Mouse (Mus musculus) spleen, postnatal 14 days (tissue): ENCODE data around the gene Cmtr1.

Source experiments
- DNase-seq, 2 experiments: peaks; one replicate each; pipeline ENCODE4 v3.0.0; 2021 to 2022; ENCODE audit warnings: low spot score in 2 of 2

The Cmtr1 gene

DNA sequence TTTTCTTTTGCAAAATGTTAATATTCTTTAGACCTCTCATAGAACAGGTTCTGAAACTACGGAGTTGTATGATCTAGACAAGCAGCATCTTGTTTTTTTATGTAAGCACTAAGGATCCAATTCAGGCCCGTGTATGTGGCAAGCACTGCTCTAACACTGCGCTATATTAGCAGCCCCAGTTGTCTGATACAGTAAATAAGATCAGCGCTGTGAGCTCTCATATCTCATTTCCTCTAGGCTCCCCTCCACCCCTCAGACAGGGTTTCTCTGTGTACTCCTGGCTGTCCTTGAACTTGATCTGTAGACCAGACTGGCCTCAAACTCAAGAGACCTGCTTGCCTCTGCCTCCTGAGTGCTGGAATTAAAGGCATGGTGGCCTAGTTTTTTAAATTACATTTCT lies 8.6 kb downstream of the Cmtr1 start:
- DNase-seq, result no peak

DNA sequence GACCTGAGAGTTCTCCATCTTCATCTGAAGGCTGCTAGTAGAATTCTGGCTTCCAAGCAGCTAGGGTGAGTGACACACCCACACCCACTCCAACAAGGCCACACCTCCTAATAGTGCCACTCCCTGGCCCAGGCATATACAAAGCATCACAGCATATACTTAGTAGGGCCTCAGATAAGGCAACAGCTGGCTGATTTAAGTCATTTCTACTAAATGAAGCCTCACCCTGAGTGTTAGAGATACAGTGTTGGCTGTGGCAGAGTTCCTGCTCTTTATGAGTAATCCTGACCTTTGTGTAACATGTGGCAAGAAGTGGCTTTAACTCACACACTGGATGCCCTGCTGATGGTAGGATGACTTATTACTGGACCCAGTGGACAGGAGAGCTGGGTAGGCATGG lies 9.5 kb downstream of the Cmtr1 start:
- no peak for DNase-seq

DNA sequence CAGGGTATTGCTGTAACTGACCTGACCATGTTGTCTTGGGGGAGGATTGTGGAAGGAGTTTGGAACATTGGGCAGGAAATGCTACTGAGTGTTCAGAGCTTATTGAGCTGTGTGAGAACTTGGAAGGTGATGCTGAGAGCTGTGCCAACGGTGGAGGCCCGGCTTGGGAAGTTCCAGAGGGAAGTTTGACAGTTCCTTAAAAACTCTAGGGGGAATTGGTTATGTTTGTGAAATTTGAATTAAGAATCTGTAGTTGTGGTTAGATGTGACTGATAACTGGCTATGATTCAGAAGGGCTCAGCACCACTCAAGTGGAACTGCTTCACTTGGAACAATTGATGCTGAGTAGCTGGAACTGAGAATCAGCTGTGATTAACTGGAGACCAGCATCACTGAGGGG lies 10.6 kb downstream of the Cmtr1 start:
- no peak for DNase-seq

- DNase-seq, result no peak
These were observed 12.9 kb downstream of the Cmtr1 start for GRCm38 (mm10) chr17:29673325-29673724.

GRCm38 (mm10) chr17:29678526-29678925 lies 18.1 kb downstream of the Cmtr1 start:
- no peak for DNase-seq

- DNase-seq, result no peak
These were observed 18.8 kb downstream of the Cmtr1 start for GRCm38 (mm10) chr17:29679038-29679767.

- no peak for DNase-seq
These were observed 19.8 kb downstream of the Cmtr1 start for GRCm38 (mm10) chr17:29680174-29680573.

DNA sequence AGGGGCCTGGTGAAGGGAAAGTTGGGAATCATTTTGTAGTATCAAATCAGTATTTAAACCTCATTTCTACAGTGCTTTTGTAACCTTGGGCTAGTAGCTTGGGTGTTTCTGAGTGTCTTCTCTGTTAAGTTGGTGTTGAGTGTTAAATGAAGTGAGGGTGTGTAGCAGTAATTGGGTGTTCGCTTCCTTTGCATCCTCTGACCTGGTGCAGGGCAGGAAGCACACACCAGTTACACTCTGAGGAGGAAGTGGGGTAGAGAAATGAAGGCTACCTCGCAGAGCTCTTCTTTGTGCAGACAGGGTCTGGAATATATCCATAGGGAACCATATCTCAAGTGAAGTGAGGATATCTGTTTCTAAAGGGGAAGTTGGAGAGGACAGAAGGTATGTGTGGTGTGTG lies 20.5 kb downstream of the Cmtr1 start:
- no peak for DNase-seq

DNA sequence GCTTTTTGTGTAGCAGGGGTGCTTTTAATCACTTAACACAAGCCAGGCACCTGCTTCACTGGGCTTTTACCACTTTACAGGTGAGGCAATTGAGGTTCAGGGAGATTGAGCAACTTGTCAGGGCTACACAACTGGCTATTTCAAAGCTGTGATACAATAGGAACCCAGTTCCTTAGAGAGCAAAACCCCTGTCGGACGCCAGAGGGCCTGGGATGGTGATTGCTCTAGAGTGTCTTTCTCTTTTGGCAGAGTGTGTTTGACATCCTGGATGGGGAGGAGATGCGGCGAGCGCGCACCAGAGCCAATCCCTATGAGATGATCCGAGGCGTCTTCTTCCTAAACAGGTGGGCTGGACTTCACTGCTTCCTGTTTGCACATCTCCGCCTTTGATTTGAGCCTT lies 21.3 kb downstream of the Cmtr1 start:
- DNase-seq, result no peak

DNA sequence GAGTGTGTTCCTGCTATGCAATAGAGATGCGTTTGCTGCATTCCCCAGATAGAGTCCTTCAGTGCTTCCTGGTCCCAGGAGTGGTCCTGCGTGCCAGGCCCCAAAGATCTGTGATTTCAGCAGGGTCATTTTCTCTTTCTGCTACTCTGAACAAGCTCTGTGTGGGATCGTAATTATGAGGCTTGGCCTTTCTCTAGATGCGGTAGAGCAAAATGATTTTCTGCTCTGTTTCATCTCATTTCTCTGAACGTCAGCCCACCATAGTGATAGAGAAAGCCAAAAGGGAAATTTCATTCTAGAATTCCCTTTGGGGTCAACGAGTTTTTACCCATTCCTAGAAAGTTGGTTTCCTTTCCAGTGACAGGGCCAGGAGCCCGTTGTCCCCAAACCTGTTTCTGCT lies 21.9 kb downstream of the Cmtr1 start:
- DNase-seq, result no peak

DNA sequence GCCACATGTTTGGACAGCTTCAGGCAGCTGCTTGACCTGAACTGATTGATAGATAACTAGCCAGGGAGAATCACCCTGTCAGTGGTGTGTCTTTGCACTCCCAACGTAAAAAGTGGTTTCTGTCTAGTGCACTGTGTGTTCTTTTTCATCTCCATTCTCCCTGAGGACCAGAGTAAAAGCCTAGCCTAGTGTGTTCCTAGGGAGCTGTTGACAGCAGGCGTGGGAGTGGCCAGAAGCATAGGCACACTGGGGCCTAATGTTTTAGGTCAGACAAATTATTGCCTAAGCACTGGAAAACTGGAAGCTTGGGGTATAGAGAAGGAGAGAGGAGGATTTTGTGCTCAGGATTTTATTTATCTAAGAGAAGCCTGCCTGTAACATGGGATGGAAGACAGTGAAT lies 22.7 kb downstream of the Cmtr1 start:
- DNase-seq, result no peak

- DNase-seq, result no peak
These were observed 23.9 kb downstream of the Cmtr1 start for GRCm38 (mm10) chr17:29684275-29684674.

- DNase-seq, result no peak
These were observed 26.4 kb downstream of the Cmtr1 start for GRCm38 (mm10) chr17:29686771-29687170.

GRCm38 (mm10) chr17:29687373-29687772 lies 27.0 kb downstream of the Cmtr1 start:
- DNase-seq, result no peak

DNA sequence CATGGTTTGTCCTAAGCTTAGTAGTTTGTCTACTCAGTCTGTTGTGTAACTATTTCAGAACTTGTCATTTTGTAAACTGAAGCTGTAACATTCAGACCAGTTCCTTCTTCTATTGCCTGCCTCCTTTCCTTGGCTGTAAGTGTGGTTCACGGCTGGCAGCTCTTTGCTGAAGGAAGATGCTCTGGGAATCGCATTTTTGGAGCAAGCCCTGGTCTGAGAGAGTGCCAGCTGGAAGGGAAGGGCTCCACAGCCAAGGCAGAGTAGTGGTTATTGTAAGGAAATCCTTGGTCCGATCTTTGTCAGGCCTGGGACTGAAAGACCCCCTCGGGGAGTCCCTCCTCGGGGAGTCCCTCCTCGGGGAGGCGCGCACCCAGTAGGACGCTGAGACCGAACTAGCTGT lies 28.2 kb downstream of the Cmtr1 start:
- no peak for DNase-seq

GRCm38 (mm10) chr17:29690257-29690656 lies 29.9 kb downstream of the Cmtr1 start:
- no peak for DNase-seq

GRCm38 (mm10) chr17:29692827-29693226 lies 32.4 kb downstream of the Cmtr1 start:
- DNase-seq, result no peak

- no peak for DNase-seq
These were observed 33.2 kb downstream of the Cmtr1 start for GRCm38 (mm10) chr17:29693571-29693970.

GRCm38 (mm10) chr17:29694516-29694915 lies 34.1 kb downstream of the Cmtr1 start:
- no peak for DNase-seq

DNA sequence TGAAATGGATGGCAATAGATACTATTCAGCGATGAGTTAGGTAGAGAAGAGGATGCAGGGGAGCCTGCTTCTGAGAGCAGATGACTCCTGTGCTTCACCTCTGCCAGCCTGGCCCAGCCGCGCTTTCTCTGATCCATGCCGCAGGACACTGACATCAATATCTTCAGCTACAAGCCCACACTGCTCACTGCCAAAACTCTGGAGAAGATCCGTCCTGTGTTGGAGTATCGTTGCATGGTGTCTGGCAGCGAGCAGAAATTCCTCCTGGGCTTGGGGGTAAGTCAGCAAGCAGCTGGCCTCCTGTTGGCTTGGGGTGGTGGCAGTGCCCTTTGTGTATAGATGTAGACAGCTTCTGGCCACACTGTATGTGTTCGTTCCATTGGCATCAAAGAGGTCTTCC lies 36.5 kb downstream of the Cmtr1 start:
- DNase-seq, result no peak

- DNase-seq, result no peak
These were observed 38.0 kb downstream of the Cmtr1 start for GRCm38 (mm10) chr17:29698421-29698820.

GRCm38 (mm10) chr17:29700573-29700972 lies 40.2 kb downstream of the Cmtr1 start:
- no peak for DNase-seq

- no peak for DNase-seq
These were observed 42.7 kb downstream of the Cmtr1 start for GRCm38 (mm10) chr17:29702938-29703710.
